ENCODE assay signal across 8 mouse cellular contexts in the genomic region with DNA sequence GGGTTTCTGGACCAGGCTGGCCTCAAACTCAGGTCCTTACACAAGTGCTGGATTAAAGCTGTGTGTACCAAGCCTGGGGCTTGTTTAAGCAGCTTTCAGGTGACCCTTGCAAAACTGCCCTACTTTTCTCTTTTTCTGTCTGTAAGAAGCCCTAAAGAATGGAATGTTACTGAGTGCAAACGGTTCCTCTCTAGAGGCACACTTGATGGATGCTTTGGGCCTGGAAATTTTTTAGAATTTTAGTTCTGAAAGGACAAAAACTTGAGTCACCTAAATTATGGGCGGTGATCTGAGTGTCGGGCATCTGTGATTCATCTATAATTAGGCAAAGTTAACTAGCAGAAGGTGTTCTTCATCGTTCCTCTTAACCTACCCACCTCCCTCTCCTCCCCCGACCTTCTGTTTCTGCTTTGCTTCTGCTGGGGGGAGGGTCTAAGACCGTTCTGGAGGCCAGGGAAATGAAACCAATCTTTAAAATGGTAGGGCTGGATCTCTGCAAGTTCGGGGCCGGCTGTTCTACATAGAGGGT. TPM values are rescaled to one million over a fixed set of nuclear protein-coding genes. Genes with fewer than 3 reads are reported as not detected.
DNase-seq lines count a peak whose midpoint lies in the region; ATAC-seq lines count a peak whose summit lies in the region.

No protein-coding gene starts in this region.

- peak; percentile 69 to 75 for DNase-seq in frontal cortex, postnatal 36 days (ENCODE audit: low spot score in 2 of 2)
- no peak for DNase-seq in frontal cortex, postnatal 14 days (ENCODE audit: low spot score in 2 of 2)
- DNase-seq in spleen, postnatal 36 days (ENCODE audit: low spot score in 2 of 2): peak; percentile 66 to 75
- no peak for DNase-seq in spleen, postnatal 4 days (ENCODE audit: low spot score in 2 of 2)
- peak; percentile 55 for DNase-seq in thymus, postnatal 4 days
- no peak for DNase-seq in retina, embryonic 14.5 days (ENCODE audit: low spot score)

- WGBS in heart, embryonic 14.5 days: 32% methylated on average over 8 of the region's 8 CpGs
- 37% methylated on average over 8 of the region's 8 CpGs for WGBS in liver, embryonic 16.5 days (ENCODE audit: insufficient replicate concordance)

- ATAC-seq in heart, embryonic 14.5 days (ENCODE audit: insufficient number of reproducible peaks, insufficient read depth, low FRiP score, low read depth): no peak
- ATAC-seq in liver, embryonic 16.5 days (ENCODE audit: low read depth): no peak

- H3K36me3 ChIP-seq in heart, embryonic 14.5 days (ENCODE audit: control insufficient read depth, insufficient read depth, low read length): peaks cover 15% of the 10 kb centered on the region
- peaks cover 14% of the 10 kb centered on the region for H3K36me3 ChIP-seq in liver, embryonic 16.5 days (ENCODE audit: control insufficient read depth, insufficient read depth)

- H3K9ac ChIP-seq in heart, embryonic 14.5 days (ENCODE audit: low read length): peak overlapping the region; percentile 84
- peak overlapping the region; percentile 82 for H3K9ac ChIP-seq in liver, embryonic 16.5 days (ENCODE audit: low read depth, low read length)

- peak overlapping the region; percentile 71 for H3K4me2 ChIP-seq in heart, embryonic 14.5 days (ENCODE audit: low read length)
- peak overlapping the region; percentile 85 for H3K4me2 ChIP-seq in liver, embryonic 16.5 days (ENCODE audit: low read depth, low read length)

- H3K4me3 ChIP-seq in heart, embryonic 14.5 days (ENCODE audit: control insufficient read depth in 1 of 2, insufficient read depth in 1 of 2, low read depth in 1 of 2, low read length in 2 of 2): no peak overlapping the region; a peak in 1 of 4 replicates
- H3K4me3 ChIP-seq in liver, embryonic 16.5 days (ENCODE audit: low read depth, low read length): peak overlapping the region; percentile 73

- no peaks in the 10 kb centered on the region for H3K27me3 ChIP-seq in heart, embryonic 14.5 days (ENCODE audit: control insufficient read depth, insufficient read depth, low read length)
- no peaks in the 10 kb centered on the region for H3K27me3 ChIP-seq in liver, embryonic 16.5 days (ENCODE audit: control insufficient read depth, insufficient read depth, low read depth, low read length)

- H3K27ac ChIP-seq in heart, embryonic 14.5 days (replicated peaks in 1 of 2; ENCODE audit: control insufficient read depth in 1 of 2, insufficient read depth in 1 of 2, low read depth in 2 of 2, low read length in 2 of 2): peak overlapping the region; percentile 97 to 100
- H3K27ac ChIP-seq in liver, embryonic 16.5 days (ENCODE audit: low read length): peak overlapping the region; percentile 99

- peaks cover 39 to 49% of the 10 kb centered on the region in 2 experiments for H3K4me1 ChIP-seq in heart, embryonic 14.5 days (ENCODE audit: control insufficient read depth in 2 of 2, insufficient read depth in 2 of 2, low read length in 2 of 2)
- H3K4me1 ChIP-seq in liver, embryonic 16.5 days (ENCODE audit: control insufficient read depth, low read depth, low read length): peaks cover 34% of the 10 kb centered on the region

- H3K9me3 ChIP-seq in heart, embryonic 14.5 days (ENCODE audit: control insufficient read depth, low read length): no peaks in the 10 kb centered on the region
- no peaks in the 10 kb centered on the region for H3K9me3 ChIP-seq in liver, embryonic 16.5 days (replicated peaks; ENCODE audit: control insufficient read depth, low read length)

RNA-seq across cellular contexts. Expression of a gene that starts 33.2 kb away (rescaled TPM):
- polyA plus RNA-seq in heart, embryonic 14.5 days (2014; fragmentation: Nextera tagmentation; extraction: Ambion mirVana): 56.9 and 62.3 TPM in 2 replicates
- 19.3 and 21.5 TPM in 2 replicates for polyA plus RNA-seq in liver, embryonic 16.5 days (2015; fragmentation: Nextera tagmentation; extraction: Ambion mirVana)

Comparison
In these comparisons a context has a peak if more than half of its experiments do, and no peak if none do; other contexts are left out.
1. DNase-seq: peak in frontal cortex, postnatal 36 days (2 of 2), spleen, postnatal 36 days (2 of 2) and thymus, postnatal 4 days (single experiment); none in frontal cortex, postnatal 14 days (0 of 2), spleen, postnatal 4 days (0 of 2) and retina, embryonic 14.5 days (single experiment).